Mouse (Mus musculus) hindbrain, embryonic 13.5 days (tissue): ENCODE results near the gene Atp2b2. TPM values are rescaled to one million over a fixed set of nuclear protein-coding genes. Genes with fewer than 3 reads are reported as not detected.
A peak's percentile ranks its signal among the peaks of the same experiment; 100 is the strongest.
"Not testable (repeated sequence)": the region's sequence is repeated elsewhere in the genome, so short reads cannot be mapped to it uniquely, and the experiment has no call there.

ENCODE experiments used
- ATAC-seq: fragments of 200-750 bp; cut with Nextera tagmentation; 2 replicates; pipeline ENCODE4 v1.8.0; 2017; ENCODE audit warnings: moderate TSS enrichment; ENCODE audit not compliant: low FRiP score
- H3K27ac ChIP-seq: fragments of 300-500 bp; sonication (generic); 2 replicates; pipeline ENCODE4 v1.5.1; 2015; ENCODE audit warnings: inconsistent platforms, mild to moderate bottlenecking, moderate library complexity
- H3K27me3 ChIP-seq: fragments of 300-500 bp; sonication (generic); 2 replicates; pipeline ENCODE4 v1.6.1; 2015; ENCODE audit warnings: mild to moderate bottlenecking, inconsistent platforms
- H3K36me3 ChIP-seq: fragments of 300-500 bp; sonication (generic); 2 replicates; pipeline ENCODE4 v1.6.1; 2015; ENCODE audit warnings: mild to moderate bottlenecking, inconsistent platforms
- H3K4me1 ChIP-seq: fragments of 300-500 bp; sonication (generic); replicated peaks from 2 replicates; pipeline ENCODE4 v1.6.1; 2015; ENCODE audit warnings: inconsistent platforms
- H3K4me2 ChIP-seq: fragments of 300-500 bp; sonication (generic); 2 replicates; pipeline ENCODE4 v1.6.1; 2015; ENCODE audit warnings: inconsistent platforms, mild to moderate bottlenecking, moderate library complexity
- H3K4me3 ChIP-seq: fragments of 300-500 bp; sonication (generic); 2 replicates; pipeline ENCODE4 v1.5.1; 2015; ENCODE audit warnings: mild to moderate bottlenecking, inconsistent platforms
- H3K9ac ChIP-seq: fragments of 300-500 bp; sonication (generic); 2 replicates; pipeline ENCODE4 v1.6.1; 2015; ENCODE audit warnings: mild to moderate bottlenecking, inconsistent platforms
- H3K9me3 ChIP-seq: fragments of 300-500 bp; sonication (generic); 2 replicates; pipeline ENCODE4 v1.6.1; 2016; ENCODE audit warnings: inconsistent platforms
- WGBS: fragments of 180-500 bp; shearing (Covaris S2); methylation state at CpG from one replicate; pipeline ENCODE4 v1.1.7; 2015; 5-methylcytosine and 5-hydroxymethylcytosine counted together
- microRNA-seq: library from miRNA; unstranded; fragments of <30 nt; microRNA quantifications from one replicate; pipeline ENCODE4, GENCODE M21; 2016
- polyA plus RNA-seq: library from polyadenylated mRNA; unstranded; fragments of >200 nt; fragmentation: Nextera tagmentation; extraction: Ambion mirVana; gene quantifications from 2 replicates; pipeline ENCODE4 v1.2.1, GENCODE M21; 2015

Gene Atp2b2
- polyA plus RNA-seq, 1 experiment from 2014 or later, result 24.6 TPM

DNA sequence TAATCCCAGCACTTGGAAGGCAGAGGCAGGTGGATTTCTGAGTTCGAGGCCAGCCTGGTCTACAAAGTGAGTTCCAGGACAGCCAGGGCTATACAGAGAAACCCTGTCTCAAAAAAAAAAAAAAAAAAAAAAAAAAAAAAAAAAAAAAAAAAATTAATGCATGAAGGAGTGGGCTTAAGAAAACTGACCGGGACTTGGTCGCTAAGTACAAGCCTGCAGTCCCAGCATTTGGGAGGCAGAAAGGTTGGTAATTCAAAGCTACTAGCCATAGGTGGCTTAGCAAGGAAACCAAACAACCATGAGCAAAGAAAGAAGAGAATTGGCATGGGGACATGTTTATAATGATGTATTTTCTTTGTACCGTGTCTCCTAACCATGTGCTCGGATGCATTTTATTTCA lies 329.0 kb downstream of the Atp2b2 start:
- H3K4me2 ChIP-seq, H3K27me3 ChIP-seq, H3K9ac ChIP-seq, H3K27ac ChIP-seq, ATAC-seq, H3K4me3 ChIP-seq, H3K4me1 ChIP-seq, H3K9me3 ChIP-seq: not testable (repeated sequence)
- WGBS, result 89% methylated on average over 5 of the region's 5 CpGs
- H3K36me3 ChIP-seq, result peaks cover 94% of the 10 kb centered on the region

DNA sequence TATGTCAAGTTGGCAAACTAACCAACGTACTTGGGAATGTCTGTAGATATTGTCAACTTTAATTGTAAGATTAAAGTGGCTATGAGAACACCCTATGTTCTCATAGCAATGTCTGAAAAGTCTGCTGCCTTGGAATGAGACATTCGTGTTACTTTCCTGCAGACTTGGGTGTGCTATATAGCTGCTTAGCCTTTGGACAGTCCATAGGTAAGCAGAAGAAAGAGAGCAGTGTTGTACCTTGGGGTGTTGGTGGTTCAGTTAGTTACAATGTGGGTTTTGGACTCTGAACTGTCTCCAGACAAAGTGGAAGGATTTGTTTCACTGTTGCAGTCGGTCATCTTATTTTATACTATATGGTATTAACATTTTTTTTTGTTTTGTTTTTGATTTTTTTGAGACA lies 329.7 kb downstream of the Atp2b2 start:
- Histone ChIP-seq H3K4me2 (no peak overlapping the region), H3K4me1 (no peaks in the 10 kb centered on the region), H3K9me3 (no peaks in the 10 kb centered on the region), H3K27ac (no peak overlapping the region), H3K27me3 (no peaks in the 10 kb centered on the region), H3K9ac (no peak overlapping the region), H3K4me3 (no peak overlapping the region), H3K36me3 (peaks cover 97% of the 10 kb centered on the region)
- WGBS, result 97% methylated on average over 3 of the region's 3 CpGs
- ATAC-seq, result no peak

DNA sequence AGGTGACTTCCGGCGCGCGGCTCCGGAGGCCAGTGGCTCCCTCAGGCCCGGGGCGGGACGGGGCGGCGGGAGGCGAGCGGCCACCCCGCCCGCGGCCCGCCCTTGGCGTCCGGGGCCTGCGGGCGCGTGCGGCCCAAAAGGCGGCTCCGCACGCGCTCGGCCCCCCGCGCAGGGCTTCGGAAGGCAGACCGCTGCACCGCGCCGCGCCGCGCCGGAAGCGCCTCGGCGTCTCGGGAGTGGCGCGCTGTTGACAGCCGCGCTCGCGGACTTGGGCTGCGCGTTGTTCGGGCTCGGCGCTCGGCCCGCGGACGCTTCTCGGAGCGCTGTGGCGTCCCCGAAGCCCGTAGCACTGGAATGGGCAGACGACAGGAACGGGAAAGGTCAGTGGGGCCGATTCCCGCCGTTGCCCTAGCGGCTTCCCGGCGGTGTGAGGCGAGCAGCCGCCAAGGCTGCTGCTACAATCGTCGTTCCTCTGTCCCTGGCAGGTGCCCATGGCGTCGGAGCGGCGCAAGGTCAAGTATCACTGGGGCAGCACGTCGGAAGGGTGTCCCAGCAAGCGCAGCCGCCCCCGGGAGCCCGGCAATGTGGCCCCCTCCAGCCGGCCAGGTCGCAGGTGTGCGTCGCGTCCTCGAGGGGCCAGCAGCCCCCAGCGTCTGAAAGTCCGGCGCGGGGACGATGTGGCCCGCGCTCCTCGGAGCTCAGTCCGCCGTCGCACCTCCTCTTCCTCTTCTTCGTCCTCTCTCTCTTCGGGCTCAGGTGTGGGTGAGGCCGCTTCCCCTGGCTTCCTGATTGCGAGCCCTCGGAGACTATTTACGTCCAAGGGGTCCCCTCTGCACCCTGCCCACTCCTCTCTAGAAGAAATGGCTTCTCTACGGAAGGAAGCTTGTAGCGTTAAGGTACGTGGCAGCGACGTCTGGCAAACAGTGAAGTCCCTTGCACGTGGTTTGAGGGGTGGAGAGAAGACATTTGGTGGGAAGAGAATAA lies 344.9 kb downstream of the Atp2b2 start:
- under 1% methylated on average over 78 of the region's 113 CpGs for WGBS
- peak overlapping the region; percentile 88 for H3K4me3 ChIP-seq
- H3K4me1 ChIP-seq, result peaks cover 38% of the 10 kb centered on the region
- peak overlapping the region; percentile 93 for H3K4me2 ChIP-seq
- H3K9ac ChIP-seq, result peak overlapping the region; percentile 89
- ATAC-seq, result peak; percentile 73
- H3K27me3 ChIP-seq, result no peaks in the 10 kb centered on the region
- H3K36me3 ChIP-seq, result peaks cover 28% of the 10 kb centered on the region
- H3K27ac ChIP-seq, result peak overlapping the region; percentile 87
- H3K9me3 ChIP-seq, result no peaks in the 10 kb centered on the region

DNA sequence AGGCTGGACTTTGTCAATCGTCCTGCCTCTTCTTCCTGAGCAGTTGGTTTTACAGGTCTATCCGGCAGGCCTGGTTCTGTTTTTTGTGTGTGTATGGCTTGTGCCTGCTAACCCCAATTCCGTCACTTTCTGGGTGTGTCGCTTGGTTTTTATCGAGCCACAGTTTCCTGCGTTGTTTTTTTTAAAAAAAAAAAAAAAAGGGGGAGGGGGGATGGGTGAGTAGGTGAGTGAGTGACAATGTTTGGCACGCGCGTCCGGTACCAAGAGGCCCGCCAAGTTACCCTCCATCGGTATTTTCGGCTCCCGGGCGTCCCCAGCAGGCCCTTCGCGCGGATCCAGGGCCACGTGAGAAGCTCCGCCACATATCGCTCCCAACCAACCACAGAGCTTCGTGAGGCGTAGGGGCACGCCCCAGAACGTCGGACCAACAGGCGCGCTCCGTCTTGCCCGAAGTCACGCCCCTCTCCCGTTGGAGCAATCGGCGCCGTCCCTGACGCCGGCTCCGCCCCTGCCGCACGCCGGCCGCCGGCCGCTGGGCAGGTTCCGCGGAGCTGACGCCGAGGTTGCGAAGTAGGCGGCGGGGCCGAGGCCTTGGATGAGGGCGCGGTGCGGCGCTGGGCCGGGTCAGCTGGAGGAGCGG lies 345.7 kb downstream of the Atp2b2 start, which contains the start of gene Tatdn2:
Tatdn2 (plus strand) TSS at position 469 of the 640 bp plus-strand sequence.
- H3K36me3 ChIP-seq, result peaks cover 20% of the 10 kb centered on the region
- H3K9me3 ChIP-seq, result no peaks in the 10 kb centered on the region
- H3K4me1 ChIP-seq, result peaks cover 38% of the 10 kb centered on the region
- peak within 1 kb of the TSS; percentile 93 for H3K4me2 ChIP-seq
- peak within 1 kb of the TSS; percentile 88 for H3K4me3 ChIP-seq
- peak within 1 kb of the TSS; percentile 89 for H3K9ac ChIP-seq
- peak; percentile 99 for ATAC-seq
- H3K27ac ChIP-seq, result peak within 1 kb of the TSS; percentile 87
- H3K27me3 ChIP-seq, result no peaks in the 10 kb centered on the region
- WGBS, result under 1% methylated on average over 48 of the region's 58 CpGs

DNA sequence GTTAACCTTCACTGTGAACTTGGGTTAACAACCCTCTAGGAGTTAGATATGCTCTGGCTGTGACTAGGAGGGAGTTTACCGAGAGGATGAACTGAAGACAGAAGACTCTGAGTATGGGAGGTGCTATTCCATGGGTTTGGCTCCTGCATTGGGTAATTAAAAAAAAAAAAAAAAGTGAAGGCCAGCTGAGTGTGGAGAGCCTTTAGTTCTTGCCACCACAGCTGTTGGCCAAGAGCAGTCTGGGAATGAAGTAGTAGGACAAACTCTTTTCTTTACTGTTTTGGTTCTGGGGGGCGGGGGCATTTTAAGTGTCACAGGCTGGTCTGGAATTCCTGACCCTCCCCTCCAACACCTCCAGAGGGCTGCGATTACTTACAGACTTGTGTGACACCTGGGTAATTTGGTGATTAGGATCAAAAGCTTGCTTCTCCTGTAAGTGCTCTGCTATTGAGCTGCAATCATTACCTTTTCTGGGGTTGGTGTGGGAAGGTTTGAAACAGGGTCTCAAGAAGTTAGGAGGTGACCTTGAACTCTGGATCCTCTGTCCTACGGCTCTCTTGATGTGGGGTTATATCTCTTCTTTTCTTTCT lies 346.6 kb downstream of the Atp2b2 start:
- peak overlapping the region; percentile 93 for H3K4me2 ChIP-seq
- peaks cover 40% of the 10 kb centered on the region for H3K4me1 ChIP-seq
- peaks cover 13% of the 10 kb centered on the region for H3K36me3 ChIP-seq
- peak overlapping the region; percentile 67 for H3K9ac ChIP-seq
- ATAC-seq, result no peak
- no peaks in the 10 kb centered on the region for H3K27me3 ChIP-seq
- WGBS, result 90% methylated on average over 4 of the region's 4 CpGs
- H3K27ac ChIP-seq, result peak overlapping the region; percentile 62; the same call in 1 of the 2 replicates
- no peaks in the 10 kb centered on the region for H3K9me3 ChIP-seq
- H3K4me3 ChIP-seq, result peak overlapping the region; percentile 88

DNA sequence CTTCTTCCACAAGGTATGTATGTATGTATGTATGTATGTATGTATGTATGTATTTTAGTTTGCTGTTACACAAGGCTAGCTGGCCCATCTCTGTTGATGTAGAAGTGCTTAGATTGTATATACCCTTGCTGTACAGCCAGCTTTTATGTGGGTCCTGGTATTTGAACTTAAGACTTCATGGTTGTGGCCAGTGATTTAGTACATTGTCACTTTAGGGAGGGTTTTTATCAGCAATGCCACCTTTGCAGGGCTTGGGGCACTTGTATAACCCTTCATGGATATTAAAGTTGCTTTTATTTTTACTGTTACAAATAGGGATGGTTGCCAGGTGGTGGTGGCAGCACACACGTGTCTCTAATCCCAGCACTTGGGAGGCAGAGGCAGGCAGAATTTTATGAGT lies 347.2 kb downstream of the Atp2b2 start:
- WGBS, result 74% methylated on average over 1 of the region's 1 CpGs
- H3K27ac ChIP-seq, result no peak overlapping the region
- H3K4me2 ChIP-seq, result no peak overlapping the region
- no peaks in the 10 kb centered on the region for H3K9me3 ChIP-seq
- peaks cover 41% of the 10 kb centered on the region for H3K4me1 ChIP-seq
- ATAC-seq, result no peak
- H3K4me3 ChIP-seq, result no peak overlapping the region
- H3K36me3 ChIP-seq, result peaks cover 7% of the 10 kb centered on the region
- no peak overlapping the region for H3K9ac ChIP-seq
- no peaks in the 10 kb centered on the region for H3K27me3 ChIP-seq

Small RNA genes within 50 kb of the gene (microRNA-seq; reads per million reads assigned to microRNA genes)
- 0.70 reads per million for gene Mir7042

Other genes starting within 250 kb of the Atp2b2 start
- 19.9 and 22.0 TPM in 2 replicates for gene Slc6a11, start 88.6 kb upstream of the Atp2b2 start, polyA plus RNA-seq
- gene Slc6a1, start 240.0 kb upstream of the Atp2b2 start, polyA plus RNA-seq, result 78.0 and 87.2 TPM in 2 replicates